Mouse (Mus musculus) lung, adult 2 months (tissue): Measurements from ENCODE around the gene Prdm16.

ENCODE experiments used
- CTCF ChIP-seq: fragments of 200-500 bp; IDR thresholded peaks from 2 replicates; pipeline ENCODE4 v1.5.1; 2011; ENCODE audit warnings: mild to moderate bottlenecking, low read length, control low read depth; ENCODE audit not compliant: insufficient read depth
- POLR2A ChIP-seq: fragments of 200-500 bp; IDR thresholded peaks from 2 replicates; pipeline ENCODE4 v1.6.1; 2011; ENCODE audit warnings: low read depth, mild to moderate bottlenecking, control low read depth, low read length, borderline replicate concordance; ENCODE audit errors: extremely low read depth

- TF ChIP-seq CTCF (no peak), POLR2A (no peak)
Observed at GRCm38 (mm10) chr4:154450036-154450435, 186.6 kb downstream of the Prdm16 start.
